Mouse (Mus musculus) myocyte (in vitro differentiated cells): ENCODE data around the gene Nedd9. TPM values are rescaled to one million over a fixed set of nuclear protein-coding genes. Genes with fewer than 3 reads are reported as not detected.
A peak's percentile ranks its signal among the peaks of the same experiment; 100 is the strongest.

Experiments used
- H3K27me3 ChIP-seq: one replicate; pipeline ENCODE4 v1.6.1; 2011; ENCODE audit not compliant: control insufficient read depth, insufficient read depth, insufficient read length
- H3K36me3 ChIP-seq: one replicate; pipeline ENCODE4 v1.6.1; 2011; ENCODE audit not compliant: control insufficient read depth, insufficient read depth
- H3K4me2 ChIP-seq: one replicate; pipeline ENCODE4 v1.6.1; 2011; ENCODE audit warnings: low read depth, control low read depth
- H3K4me3 ChIP-seq: one replicate; pipeline ENCODE4 v1.5.1; 2011; ENCODE audit warnings: mild to moderate bottlenecking, control low read depth, moderate library complexity
- H3K79me2 ChIP-seq: one replicate; pipeline ENCODE4 v1.6.1; 2011; ENCODE audit not compliant: control insufficient read depth, insufficient read depth
- H3ac ChIP-seq: one replicate; pipeline ENCODE4 v1.6.1; 2011; ENCODE audit not compliant: control insufficient read depth, insufficient read length
- CEBPB ChIP-seq: IDR thresholded peaks from 2 replicates; pipeline ENCODE4 v1.6.1; 2011; ENCODE audit warnings: mild to moderate bottlenecking, moderate library complexity; ENCODE audit not compliant: poor library complexity, insufficient read depth, severe bottlenecking
- E2F4 ChIP-seq: IDR thresholded peaks from one replicate; pipeline ENCODE4 v1.6.1; 2011; ENCODE audit warnings: mild to moderate bottlenecking, control low read depth, moderate library complexity; ENCODE audit not compliant: insufficient read depth
- MAX ChIP-seq: IDR thresholded peaks from one replicate; pipeline ENCODE4 v1.6.1; 2011; ENCODE audit warnings: low read depth, mild to moderate bottlenecking, control low read depth
- MYOD1 ChIP-seq, 3 experiments: IDR thresholded peaks; one replicate each; pipeline ENCODE4 v1.6.1; 2011; ENCODE audit warnings: control low read depth in 2 of 3, low read depth in 2 of 3, mild to moderate bottlenecking in 2 of 3, moderate library complexity in 1 of 3; ENCODE audit not compliant: insufficient read length in 2 of 3, control insufficient read depth in 1 of 3
- MYOG ChIP-seq, 3 experiments: IDR thresholded peaks; one replicate each; pipeline ENCODE4 v1.6.1; 2011; ENCODE audit warnings: control low read depth in 2 of 3, low read depth in 2 of 3, mild to moderate bottlenecking in 2 of 3; ENCODE audit not compliant: insufficient read length in 2 of 3, control insufficient read depth in 1 of 3, insufficient read depth in 1 of 3
- POLR2A ChIP-seq: IDR thresholded peaks from one replicate; pipeline ENCODE4 v1.6.1; 2011; ENCODE audit warnings: low read depth, mild to moderate bottlenecking, control low read depth, moderate library complexity; ENCODE audit not compliant: insufficient read length
- POLR2AphosphoS2 ChIP-seq: IDR thresholded peaks from one replicate; pipeline ENCODE4 v1.6.1; 2011; ENCODE audit warnings: low read depth, control low read depth; ENCODE audit not compliant: insufficient read length
- REST ChIP-seq: IDR thresholded peaks from one replicate; pipeline ENCODE4 v1.6.1; 2011; ENCODE audit warnings: mild to moderate bottlenecking, control low read depth, moderate library complexity; ENCODE audit not compliant: insufficient read depth, insufficient read length
- SRF ChIP-seq: IDR thresholded peaks from one replicate; pipeline ENCODE4 v1.6.1; 2011; ENCODE audit warnings: low read depth; ENCODE audit not compliant: control insufficient read depth, insufficient read length
- TCF12 ChIP-seq: IDR thresholded peaks from one replicate; pipeline ENCODE4 v1.6.1; 2011; ENCODE audit warnings: mild to moderate bottlenecking, control low read depth; ENCODE audit not compliant: poor library complexity, insufficient read depth, severe bottlenecking
- TCF3 ChIP-seq: IDR thresholded peaks from one replicate; pipeline ENCODE4 v1.6.1; 2011; ENCODE audit warnings: low read depth, control low read depth; ENCODE audit not compliant: insufficient read length
- USF1 ChIP-seq: IDR thresholded peaks from one replicate; pipeline ENCODE4 v1.6.1; 2011; ENCODE audit warnings: low read depth, mild to moderate bottlenecking, control low read depth, moderate library complexity
- polyA plus RNA-seq: library from polyadenylated mRNA; unstranded; fragments of >200 nt; fragmentation: generic; extraction: Trizol; gene quantifications from one replicate; pipeline ENCODE4 v1.2.1, GENCODE M21; 2012; ENCODE audit warnings: missing spikeins

Nedd9 gene
- polyA plus RNA-seq, 1 experiment: 11.6 TPM

DNA sequence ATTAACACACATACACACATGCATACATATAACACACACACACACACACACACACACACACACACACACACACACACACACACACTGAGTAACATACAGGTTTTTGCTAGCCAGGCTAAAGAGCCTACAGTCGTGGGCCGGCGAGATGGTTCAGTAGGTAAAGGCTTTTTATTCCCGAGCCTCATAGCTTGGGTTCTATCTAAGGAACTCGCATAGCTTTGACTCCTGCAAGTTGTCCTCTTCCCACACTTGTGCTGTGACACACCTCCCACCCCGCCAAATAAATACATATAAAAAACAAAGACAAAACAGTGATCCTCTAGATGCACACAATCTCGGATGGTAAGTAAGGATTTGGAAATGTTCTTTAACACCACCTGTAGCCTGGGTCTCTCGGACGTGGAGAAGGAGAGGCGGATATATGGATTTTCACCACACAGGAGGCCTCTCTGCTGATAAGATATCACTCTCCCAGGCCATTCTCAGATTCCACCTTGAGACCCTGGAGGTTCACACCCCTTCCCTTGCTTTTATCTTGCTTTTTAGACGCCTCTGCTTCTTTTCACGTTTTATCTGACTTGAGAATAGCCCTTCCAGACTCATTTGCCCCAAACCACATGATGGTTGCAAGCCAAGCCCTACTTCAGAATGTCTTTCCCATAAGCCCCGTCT is 68.8 kb downstream of the Nedd9 start:
- no peaks in the 10 kb centered on the region for H3K36me3 ChIP-seq
- H3K4me3 ChIP-seq: no peak overlapping the region
- H3K27me3 ChIP-seq: no peaks in the 10 kb centered on the region
- peak overlapping the region; percentile 7 for H3K4me2 ChIP-seq
- no peak for TF ChIP-seq MAX
- no peak for TF ChIP-seq REST
- no peak for TF ChIP-seq POLR2AphosphoS2
- TF ChIP-seq CEBPB: no peak
- TF ChIP-seq TCF12: no peak
- no peak for TF ChIP-seq POLR2A
- no peak for TF ChIP-seq E2F4
- no peak for TF ChIP-seq SRF
- TF ChIP-seq USF1: no peak
- no peak for TF ChIP-seq MYOD1 (IDR thresholded peaks at IDR 0.05; ENCODE audit: control insufficient read depth in 1 of 3, insufficient read length in 2 of 3, low read depth in 2 of 3)
- no peak for TF ChIP-seq TCF3
- TF ChIP-seq MYOG (IDR thresholded peaks at IDR 0.05; ENCODE audit: control insufficient read depth in 1 of 3, insufficient read depth in 1 of 3, insufficient read length in 2 of 3, low read depth in 2 of 3): no peak
- H3ac ChIP-seq: no peak overlapping the region
- no peaks in the 10 kb centered on the region for H3K79me2 ChIP-seq

DNA sequence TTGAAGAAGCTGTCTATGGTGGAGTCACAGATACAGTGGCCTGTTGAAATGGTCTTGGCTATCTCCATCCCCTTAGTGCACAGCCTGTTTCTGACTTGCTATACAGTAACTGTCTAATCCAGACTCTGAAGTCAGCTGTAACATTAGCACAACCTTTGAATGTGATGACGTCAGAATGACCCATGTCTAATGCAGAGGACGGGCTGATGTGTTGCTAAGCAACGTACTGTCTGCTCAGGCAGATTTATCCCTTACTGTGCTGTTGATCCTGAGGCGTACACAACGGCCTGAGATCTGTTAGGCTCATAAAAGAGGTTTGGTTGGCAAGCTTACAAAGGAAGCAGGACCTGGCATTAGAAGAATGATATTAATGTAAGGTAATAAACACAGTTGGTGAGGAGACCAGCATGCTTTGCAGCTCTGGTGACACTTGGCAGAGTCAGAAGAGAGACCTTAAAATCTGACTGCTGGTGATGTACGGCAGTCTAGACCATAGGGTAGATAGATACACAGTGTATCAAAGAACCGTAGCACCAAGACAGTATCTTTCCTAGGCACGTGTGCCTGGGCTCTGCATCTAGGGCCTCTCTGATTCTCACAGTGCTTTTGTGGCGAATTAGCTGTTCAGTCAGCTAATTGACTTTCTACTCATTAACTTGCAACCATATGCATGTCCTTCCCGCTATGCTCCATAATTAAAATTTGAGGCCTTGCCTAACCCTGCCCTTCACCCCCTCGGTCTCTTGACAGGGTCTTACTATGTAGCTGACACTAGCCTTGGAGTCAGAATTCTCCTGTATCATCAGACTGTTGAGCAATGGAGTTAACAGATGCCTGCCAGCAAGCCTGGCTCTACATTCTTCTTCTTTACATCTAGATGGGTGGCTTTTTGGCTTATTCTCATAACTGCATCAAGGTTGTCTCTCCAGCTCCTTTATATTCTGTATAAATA is 70.8 kb downstream of the Nedd9 start:
- TF ChIP-seq E2F4: no peak
- no peak for TF ChIP-seq TCF3
- no peak for TF ChIP-seq USF1
- no peak for TF ChIP-seq SRF
- TF ChIP-seq MYOG (IDR thresholded peaks at IDR 0.05; ENCODE audit: control insufficient read depth in 1 of 3, insufficient read depth in 1 of 3, insufficient read length in 2 of 3, low read depth in 2 of 3): no peak
- TF ChIP-seq POLR2AphosphoS2: no peak
- no peak for TF ChIP-seq MAX
- no peak for TF ChIP-seq REST
- TF ChIP-seq POLR2A: no peak
- TF ChIP-seq CEBPB: no peak
- no peak for TF ChIP-seq TCF12
- TF ChIP-seq MYOD1 (IDR thresholded peaks at IDR 0.05; ENCODE audit: control insufficient read depth in 1 of 3, insufficient read length in 2 of 3, low read depth in 2 of 3): no peak
- no peak overlapping the region for H3ac ChIP-seq
- no peak overlapping the region for H3K4me2 ChIP-seq
- no peaks in the 10 kb centered on the region for H3K27me3 ChIP-seq
- no peak overlapping the region for H3K4me3 ChIP-seq
- H3K36me3 ChIP-seq: no peaks in the 10 kb centered on the region
- H3K79me2 ChIP-seq: no peaks in the 10 kb centered on the region

- H3K4me2 ChIP-seq: no peak overlapping the region
- no peaks in the 10 kb centered on the region for H3K27me3 ChIP-seq
- TF ChIP-seq MAX: no peak
- no peak for TF ChIP-seq USF1
- no peak for TF ChIP-seq TCF3
- no peak for TF ChIP-seq MYOG (IDR thresholded peaks at IDR 0.05; ENCODE audit: control insufficient read depth in 1 of 3, insufficient read depth in 1 of 3, insufficient read length in 2 of 3, low read depth in 2 of 3)
- no peak for TF ChIP-seq REST
- TF ChIP-seq SRF: no peak
- TF ChIP-seq MYOD1 (IDR thresholded peaks at IDR 0.05; ENCODE audit: control insufficient read depth in 1 of 3, insufficient read length in 2 of 3, low read depth in 2 of 3): no peak
- no peak for TF ChIP-seq TCF12
- TF ChIP-seq CEBPB: no peak
- TF ChIP-seq E2F4: no peak
- no peak for TF ChIP-seq POLR2AphosphoS2
- no peak for TF ChIP-seq POLR2A
- H3ac ChIP-seq: no peak overlapping the region
- H3K79me2 ChIP-seq: no peaks in the 10 kb centered on the region
- no peak overlapping the region for H3K4me3 ChIP-seq
- H3K36me3 ChIP-seq: no peaks in the 10 kb centered on the region
These were observed 76.7 kb downstream of the Nedd9 start for GRCm38 (mm10) chr13:41410191-41411074.

- Histone ChIP-seq H3K27me3 (no peaks in the 10 kb centered on the region), H3K4me2 (no peak overlapping the region), H3K36me3 (no peaks in the 10 kb centered on the region), H3K79me2 (no peaks in the 10 kb centered on the region), H3K4me3 (no peak overlapping the region), H3ac (no peak overlapping the region)
- TF ChIP-seq TCF3 (no peak), CEBPB (no peak), USF1 (no peak), MYOG (IDR thresholded peaks at IDR 0.05; ENCODE audit: control insufficient read depth in 1 of 3, insufficient read depth in 1 of 3, insufficient read length in 2 of 3, low read depth in 2 of 3) (no peak), TCF12 (no peak), E2F4 (no peak), SRF (no peak), MAX (no peak), POLR2A (no peak), MYOD1 (IDR thresholded peaks at IDR 0.05; ENCODE audit: control insufficient read depth in 1 of 3, insufficient read length in 2 of 3, low read depth in 2 of 3) (no peak), POLR2AphosphoS2 (no peak), REST (no peak)
These were observed 77.9 kb downstream of the Nedd9 start for GRCm38 (mm10) chr13:41409291-41409690.
